Comparison of ENCODE assay signal across 8 mouse cellular contexts in genomic region chr4:44703686-44704368, GRCm38 (mm10). TPM values are rescaled to one million over a fixed set of nuclear protein-coding genes. Genes with fewer than 3 reads are reported as not detected.
A peak's percentile ranks its signal among the peaks of the same experiment; 100 is the strongest.
DNase-seq lines count a peak whose midpoint lies in the region; ATAC-seq and TF ChIP-seq lines count a peak whose summit lies in the region.

No protein-coding gene starts in this region.

- ATAC-seq in lung, postnatal 0 days = no peak
- ATAC-seq in embryonic facial prominence, embryonic 15.5 days (ENCODE audit: insufficient number of reproducible peaks, low FRiP score, low TSS enrichment, low read depth) = no peak
- ATAC-seq in intestine, embryonic 14.5 days (replicated peaks; ENCODE audit: low FRiP score, low TSS enrichment, low read depth) = peak; percentile 32
- no peak for ATAC-seq in neural tube, embryonic 14.5 days (ENCODE audit: low read depth)

- TF ChIP-seq CTCF in lung, postnatal 0 days (IDR thresholded peaks at IDR 0.05) = no peak

- no peaks in the 10 kb centered on the region for H3K4me1 ChIP-seq in lung, postnatal 0 days (ENCODE audit: insufficient read depth, low read depth, low read length)
- peaks cover 35% of the 10 kb centered on the region for H3K4me1 ChIP-seq in embryonic facial prominence, embryonic 15.5 days
- peaks cover 13% of the 10 kb centered on the region; the same call in 1 of the 2 replicates for H3K4me1 ChIP-seq in intestine, embryonic 14.5 days (replicated peaks; ENCODE audit: control insufficient read depth, insufficient read depth, low read length)
- no peaks in the 10 kb centered on the region for H3K4me1 ChIP-seq in neural tube, embryonic 14.5 days (ENCODE audit: control insufficient read depth, insufficient read depth, low read length)

- TF ChIP-seq EP300 in lung, postnatal 0 days (IDR thresholded peaks at IDR 0.05) = no peak

- no peaks in the 10 kb centered on the region for H3K9me3 ChIP-seq in lung, postnatal 0 days (ENCODE audit: low read length)
- no peaks in the 10 kb centered on the region for H3K9me3 ChIP-seq in embryonic facial prominence, embryonic 15.5 days (replicated peaks)
- H3K9me3 ChIP-seq in intestine, embryonic 14.5 days (ENCODE audit: control insufficient read depth, low read length) = no peaks in the 10 kb centered on the region
- no peaks in the 10 kb centered on the region for H3K9me3 ChIP-seq in neural tube, embryonic 14.5 days (ENCODE audit: control insufficient read depth, low read length)

- no peaks in the 10 kb centered on the region for H3K36me3 ChIP-seq in lung, postnatal 0 days (ENCODE audit: insufficient read depth, low read length)
- H3K36me3 ChIP-seq in embryonic facial prominence, embryonic 15.5 days = no peaks in the 10 kb centered on the region
- no peaks in the 10 kb centered on the region for H3K36me3 ChIP-seq in intestine, embryonic 14.5 days (ENCODE audit: control insufficient read depth, insufficient read depth, low read length)
- no peaks in the 10 kb centered on the region for H3K36me3 ChIP-seq in neural tube, embryonic 14.5 days (ENCODE audit: control insufficient read depth, insufficient read depth, low read length)

- peak overlapping the region; percentile 55 for H3K4me2 ChIP-seq in lung, postnatal 0 days (replicated peaks; ENCODE audit: low read depth, low read length)
- peak overlapping the region; percentile 88 for H3K4me2 ChIP-seq in embryonic facial prominence, embryonic 15.5 days (replicated peaks)
- H3K4me2 ChIP-seq in intestine, embryonic 14.5 days (ENCODE audit: low read length) = peak overlapping the region; percentile 61
- H3K4me2 ChIP-seq in neural tube, embryonic 14.5 days (ENCODE audit: low read depth, low read length) = peak overlapping the region; percentile 54

- H3K9ac ChIP-seq in lung, postnatal 0 days (replicated peaks; ENCODE audit: low read depth) = no peak overlapping the region
- no peak overlapping the region for H3K9ac ChIP-seq in embryonic facial prominence, embryonic 15.5 days
- H3K9ac ChIP-seq in intestine, embryonic 14.5 days (ENCODE audit: low read length) = no peak overlapping the region
- peak overlapping the region; percentile 34 for H3K9ac ChIP-seq in neural tube, embryonic 14.5 days (replicated peaks; ENCODE audit: low read depth, low read length)

- H3K27me3 ChIP-seq in lung, postnatal 0 days (replicated peaks; ENCODE audit: insufficient read depth, low read length) = peaks cover 83% of the 10 kb centered on the region
- H3K27me3 ChIP-seq in embryonic facial prominence, embryonic 15.5 days = peaks cover 98% of the 10 kb centered on the region
- H3K27me3 ChIP-seq in intestine, embryonic 14.5 days (replicated peaks; ENCODE audit: control insufficient read depth, insufficient read depth, low read length) = peaks cover 99% of the 10 kb centered on the region
- H3K27me3 ChIP-seq in neural tube, embryonic 14.5 days (ENCODE audit: control insufficient read depth, insufficient read depth, low read length) = peaks cover 72% of the 10 kb centered on the region

- peak overlapping the region; percentile 38 for H3K4me3 ChIP-seq in lung, postnatal 0 days (ENCODE audit: low read depth, low read length)
- peak overlapping the region; percentile 45 for H3K4me3 ChIP-seq in embryonic facial prominence, embryonic 15.5 days (replicated peaks)
- H3K4me3 ChIP-seq in intestine, embryonic 14.5 days (ENCODE audit: low read depth, low read length) = peak overlapping the region; percentile 38
- peak overlapping the region; percentile 36 for H3K4me3 ChIP-seq in neural tube, embryonic 14.5 days (ENCODE audit: low read depth, low read length)

- H3K27ac ChIP-seq in lung, postnatal 0 days (ENCODE audit: low read length) = no peak overlapping the region
- H3K27ac ChIP-seq in embryonic facial prominence, embryonic 15.5 days (replicated peaks) = no peak overlapping the region
- H3K27ac ChIP-seq in intestine, embryonic 14.5 days (ENCODE audit: low read depth) = no peak overlapping the region
- no peak overlapping the region for H3K27ac ChIP-seq in neural tube, embryonic 14.5 days (ENCODE audit: low read depth, low read length)

- WGBS in lung, postnatal 0 days = 2% methylated on average over 65 of the region's 66 CpGs
- WGBS in embryonic facial prominence, embryonic 15.5 days = 1% methylated on average over 63 of the region's 66 CpGs
- WGBS in intestine, embryonic 14.5 days = under 1% methylated on average over 66 of the region's 66 CpGs
- WGBS in neural tube, embryonic 14.5 days = under 1% methylated on average over 47 of the region's 66 CpGs

- DNase-seq in lung, postnatal 0 days (ENCODE audit: low spot score) = no peak
- DNase-seq in lung, postnatal 14 days = no peak
- DNase-seq in intestine, embryonic 14.5 days (ENCODE audit: low spot score) = no peak
- no peak for DNase-seq in spleen, adult 18-20 months
- no peak for DNase-seq in kidney, postnatal 25 days
- DNase-seq in layer of hippocampus, adult 9-11 months = no peak

RNA-seq across cellular contexts. Expression of gene Pax5, which starts 6.5 kb away (rescaled TPM):
- polyA plus RNA-seq in lung, postnatal 0 days (2015; fragmentation: Nextera tagmentation; extraction: Ambion mirVana) = 0.05 and 0.12 TPM in 2 replicates
- polyA plus RNA-seq in embryonic facial prominence, embryonic 15.5 days (2015; fragmentation: Nextera tagmentation; extraction: Ambion mirVana) = 0.04 and 0.08 TPM in 2 replicates
- not detected in 2 replicates for polyA plus RNA-seq in intestine, embryonic 14.5 days (2014; fragmentation: Nextera tagmentation; extraction: Ambion mirVana)
- polyA plus RNA-seq in neural tube, embryonic 14.5 days (2014; fragmentation: Nextera tagmentation; extraction: Ambion mirVana) = 0.89 and 1.5 TPM in 2 replicates

RNA-seq across cellular contexts. Expression of gene Zcchc7, which starts 51.9 kb away (rescaled TPM):
- 40.8 and 49.6 TPM in 2 replicates for polyA plus RNA-seq in lung, postnatal 0 days (2015; fragmentation: Nextera tagmentation; extraction: Ambion mirVana)
- 36.7 and 43.5 TPM in 2 replicates for polyA plus RNA-seq in embryonic facial prominence, embryonic 15.5 days (2015; fragmentation: Nextera tagmentation; extraction: Ambion mirVana)
- 44.7 and 45.6 TPM in 2 replicates for polyA plus RNA-seq in intestine, embryonic 14.5 days (2014; fragmentation: Nextera tagmentation; extraction: Ambion mirVana)
- 39.5 and 53.6 TPM in 2 replicates for polyA plus RNA-seq in neural tube, embryonic 14.5 days (2014; fragmentation: Nextera tagmentation; extraction: Ambion mirVana)
